Mouse (Mus musculus): ENCODE data around the gene Gm10277. TPM values are rescaled to one million over a fixed set of nuclear protein-coding genes. Genes with fewer than 3 reads are reported as not detected.

The Gm10277 gene
- polyA plus RNA-seq, 1 experiment, result not detected

DNA sequence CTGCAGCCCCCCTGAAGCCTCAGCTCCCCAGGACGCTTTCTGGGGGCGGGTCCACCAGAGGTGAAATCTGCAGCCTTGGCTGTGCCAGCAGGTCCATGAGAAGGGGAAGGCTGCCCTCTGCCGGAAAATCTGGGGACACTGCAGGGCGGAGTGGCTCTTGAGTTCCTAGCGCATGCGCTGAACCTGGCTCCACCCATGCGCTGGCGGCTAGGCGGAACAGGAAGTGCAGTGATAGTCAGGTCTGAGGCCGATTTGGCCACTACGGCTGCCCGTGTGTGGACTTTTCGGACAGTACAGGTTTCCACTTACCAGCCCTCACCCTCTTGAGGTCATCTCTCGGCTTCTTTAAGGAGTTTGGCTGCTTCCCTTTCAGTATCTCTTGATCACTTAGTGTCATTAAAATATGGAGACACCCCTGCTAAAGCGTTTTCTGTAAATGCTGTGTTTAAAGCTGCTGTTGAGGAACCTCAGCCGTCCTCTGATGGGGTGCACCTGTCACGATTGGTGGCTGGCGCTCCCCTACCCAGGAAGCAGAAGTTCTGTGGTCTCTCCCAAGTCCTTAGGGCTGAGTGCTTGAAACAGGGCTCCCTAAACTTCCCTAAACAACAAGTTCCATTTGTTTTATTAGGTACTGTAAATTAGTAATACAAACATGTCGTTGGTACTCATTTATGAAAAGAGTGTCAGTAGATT lies 5.8 kb upstream of the Gm10277 start:
- H3K27me3 ChIP-seq (ENCODE audit: control insufficient read depth, insufficient read depth, low read length), result no peaks in the 10 kb centered on the region
- TF ChIP-seq CTCF (IDR thresholded peaks at IDR 0.05; ENCODE audit: borderline replicate concordance, insufficient read depth, low read depth, low read length) (peak; percentile 97), POLR2A (IDR thresholded peaks at IDR 0.05; ENCODE audit: borderline replicate concordance, insufficient read depth, low read length) (peak; percentile 52; the same call in 1 of the 2 replicates)
- peaks cover 19% of the 10 kb centered on the region for H3K4me1 ChIP-seq (ENCODE audit: control insufficient read depth, insufficient read depth, low read length)
- WGBS, result 4% methylated on average over 19 of the region's 19 CpGs
- peak overlapping the region; percentile 18 for H3K4me3 ChIP-seq (replicated peaks; ENCODE audit: insufficient read depth, low read depth, low read length)
- H3K27ac ChIP-seq (ENCODE audit: insufficient read depth, low read length), result no peak overlapping the region
- DNase-seq, result peak; percentile 94 to 97

DNA sequence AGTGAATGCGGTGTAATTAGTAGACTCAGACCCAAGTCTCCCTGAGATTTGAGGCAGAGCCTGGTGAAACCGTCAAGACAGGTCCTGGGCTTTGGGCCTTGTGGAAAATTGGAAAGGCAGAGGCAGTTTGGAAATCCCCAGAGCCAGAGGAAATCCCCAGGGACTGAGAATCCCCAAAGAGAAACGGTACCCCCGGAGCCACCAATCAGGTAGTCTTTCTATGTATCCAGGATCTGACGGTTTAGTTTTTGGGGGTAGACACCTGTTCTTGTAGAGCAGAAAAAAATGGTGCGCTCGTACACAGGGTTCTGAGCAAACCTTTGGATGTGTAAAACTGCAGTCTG lies 5.0 kb upstream of the Gm10277 start:
- TF ChIP-seq POLR2A (IDR thresholded peaks at IDR 0.05; ENCODE audit: borderline replicate concordance, insufficient read depth, low read length), result no peak
- no peak for TF ChIP-seq CTCF (IDR thresholded peaks at IDR 0.05; ENCODE audit: borderline replicate concordance, insufficient read depth, low read depth, low read length)
- Histone ChIP-seq H3K4me1 (ENCODE audit: control insufficient read depth, insufficient read depth, low read length) (peaks cover 19% of the 10 kb centered on the region), H3K27me3 (ENCODE audit: control insufficient read depth, insufficient read depth, low read length) (no peaks in the 10 kb centered on the region), H3K4me3 (replicated peaks; ENCODE audit: insufficient read depth, low read depth, low read length) (no peak overlapping the region), H3K27ac (ENCODE audit: insufficient read depth, low read length) (no peak overlapping the region)
- 67% methylated on average over 7 of the region's 7 CpGs for WGBS
- DNase-seq, result no peak

DNA sequence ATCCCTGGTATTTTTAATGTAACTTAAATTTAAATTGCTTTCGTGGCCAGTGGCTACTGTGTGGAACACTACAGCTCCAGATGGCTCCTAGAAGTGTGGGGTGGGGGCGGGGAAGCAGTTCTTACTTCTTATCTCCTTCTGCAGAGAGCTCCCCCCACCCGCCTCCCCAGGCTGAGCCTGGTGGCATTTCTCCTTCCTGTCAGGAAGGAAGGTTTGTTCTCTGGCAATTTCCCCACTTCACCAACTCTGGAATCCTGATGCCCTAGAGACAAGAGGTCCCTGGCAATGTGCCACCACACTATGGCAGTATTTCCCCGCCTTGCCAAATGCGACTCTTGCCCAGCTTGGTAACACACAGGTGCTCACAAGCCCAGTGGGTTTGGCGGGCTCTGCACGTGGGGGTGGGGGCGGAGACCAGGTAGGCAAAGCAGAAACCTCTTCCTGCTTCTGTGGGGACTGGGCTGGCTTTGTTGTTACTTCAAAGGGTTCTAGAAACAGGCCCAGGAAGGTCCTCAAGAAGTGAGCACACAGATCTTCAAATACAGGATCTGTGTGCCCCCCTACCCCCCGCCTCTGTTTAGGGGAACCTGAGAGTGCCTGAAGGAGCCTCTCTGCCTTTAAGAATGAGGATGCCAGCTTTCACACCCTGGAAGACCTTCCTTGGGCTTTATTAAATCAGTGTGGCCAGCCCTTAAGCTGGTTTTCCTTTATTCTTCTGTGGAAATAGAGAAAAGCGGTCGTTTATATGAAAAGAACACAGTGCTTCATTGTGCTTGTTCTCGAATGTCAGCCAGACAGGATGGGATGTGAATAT lies 4.4 kb upstream of the Gm10277 start:
- no peak for TF ChIP-seq POLR2A (IDR thresholded peaks at IDR 0.05; ENCODE audit: borderline replicate concordance, insufficient read depth, low read length)
- no peak for TF ChIP-seq CTCF (IDR thresholded peaks at IDR 0.05; ENCODE audit: borderline replicate concordance, insufficient read depth, low read depth, low read length)
- peaks cover 19% of the 10 kb centered on the region for H3K4me1 ChIP-seq (ENCODE audit: control insufficient read depth, insufficient read depth, low read length)
- 31% methylated on average over 12 of the region's 12 CpGs for WGBS
- H3K27me3 ChIP-seq (ENCODE audit: control insufficient read depth, insufficient read depth, low read length), result no peaks in the 10 kb centered on the region
- peak overlapping the region; percentile 19; the same call in 1 of the 2 replicates for H3K27ac ChIP-seq (ENCODE audit: insufficient read depth, low read length)
- DNase-seq, result peak in 1 of 2 experiments; percentile 57
- no peak overlapping the region for H3K4me3 ChIP-seq (replicated peaks; ENCODE audit: insufficient read depth, low read depth, low read length)

DNA sequence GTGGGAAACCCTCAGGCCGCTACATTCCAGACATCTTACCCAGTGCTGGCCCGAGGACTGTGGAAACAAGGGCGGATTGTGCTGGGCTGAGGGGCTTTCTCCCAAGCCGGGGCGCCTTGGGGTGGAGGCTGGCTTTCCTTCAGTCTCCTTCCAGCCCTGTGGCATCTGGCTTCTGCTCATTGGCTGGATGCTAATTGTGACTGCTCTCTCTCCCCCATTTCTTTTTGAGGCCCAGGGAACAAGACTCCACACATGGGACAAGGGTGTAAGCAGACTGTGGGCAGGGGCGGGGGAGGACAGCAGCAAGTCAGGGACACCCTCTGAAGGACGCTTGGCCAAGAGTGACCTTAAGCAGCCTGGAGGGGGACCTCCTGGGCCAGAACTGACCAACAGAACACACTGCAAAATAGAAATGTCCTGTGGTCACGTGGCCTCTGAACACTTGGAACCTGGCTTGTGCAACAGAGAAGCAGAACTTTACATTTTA lies 3.7 kb upstream of the Gm10277 start:
- 51% methylated on average over 8 of the region's 8 CpGs for WGBS

DNA sequence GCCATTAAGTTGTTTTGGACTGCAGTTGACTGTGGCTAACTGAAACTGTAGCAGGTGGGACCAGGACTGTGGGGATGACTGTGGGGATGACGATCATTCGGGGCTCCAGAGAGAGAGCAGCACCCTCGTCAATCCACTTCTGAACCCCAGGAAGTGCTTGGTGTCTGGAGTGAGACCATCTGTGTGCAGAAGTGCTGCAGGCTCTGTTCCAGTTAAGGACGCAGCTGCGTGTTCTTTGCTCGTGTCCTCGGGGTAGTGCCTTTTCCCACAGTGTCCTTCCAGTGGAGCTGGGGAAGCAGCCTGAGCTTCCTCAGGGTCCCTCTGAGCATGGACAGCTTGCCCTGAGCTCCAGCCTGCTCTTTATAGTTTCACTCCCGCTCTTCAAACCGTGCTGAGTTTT lies 2.7 kb upstream of the Gm10277 start:
- H3K27ac ChIP-seq (ENCODE audit: insufficient read depth, low read length), result peak overlapping the region; percentile 28; the same call in 1 of the 2 replicates
- TF ChIP-seq POLR2A (IDR thresholded peaks at IDR 0.05; ENCODE audit: borderline replicate concordance, insufficient read depth, low read length) (no peak), CTCF (IDR thresholded peaks at IDR 0.05; ENCODE audit: borderline replicate concordance, insufficient read depth, low read depth, low read length) (no peak)
- WGBS, result 40% methylated on average over 9 of the region's 9 CpGs

More for the DNA sequence above, 3.7 kb upstream of the Gm10277 start:
- Histone ChIP-seq H3K4me1 (ENCODE audit: control insufficient read depth, insufficient read depth, low read length) (peaks cover 23% of the 10 kb centered on the region), H3K27ac (ENCODE audit: insufficient read depth, low read length) (peak overlapping the region; percentile 28; the same call in 1 of the 2 replicates), H3K27me3 (ENCODE audit: control insufficient read depth, insufficient read depth, low read length) (no peaks in the 10 kb centered on the region), H3K4me3 (replicated peaks; ENCODE audit: insufficient read depth, low read depth, low read length) (no peak overlapping the region)
- TF ChIP-seq POLR2A (IDR thresholded peaks at IDR 0.05; ENCODE audit: borderline replicate concordance, insufficient read depth, low read length) (no peak), CTCF (IDR thresholded peaks at IDR 0.05; ENCODE audit: borderline replicate concordance, insufficient read depth, low read depth, low read length) (no peak)
- DNase-seq, result no peak

DNA sequence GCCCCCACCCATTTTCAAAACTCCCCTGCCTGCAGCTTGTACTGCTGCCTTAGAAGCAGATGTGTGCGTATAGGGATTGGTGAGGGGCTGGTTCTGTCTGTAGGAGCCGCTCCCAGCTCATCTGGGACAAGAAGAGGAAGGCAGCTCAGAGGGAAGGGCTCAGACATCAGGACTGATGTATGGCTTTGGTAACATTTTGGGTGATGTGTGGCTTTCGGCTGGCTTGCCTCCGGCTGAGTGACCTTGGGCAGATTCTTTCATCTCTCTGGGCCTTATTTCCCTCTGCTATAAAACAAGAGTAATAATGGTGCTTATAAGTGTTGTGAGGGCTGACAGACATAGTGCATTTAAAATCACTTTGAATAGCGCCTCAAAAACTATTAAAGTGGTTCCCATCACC lies 2.0 kb upstream of the Gm10277 start:
- Histone ChIP-seq H3K27me3 (ENCODE audit: control insufficient read depth, insufficient read depth, low read length) (no peaks in the 10 kb centered on the region), H3K27ac (ENCODE audit: insufficient read depth, low read length) (no peak overlapping the region), H3K4me3 (replicated peaks; ENCODE audit: insufficient read depth, low read depth, low read length) (no peak overlapping the region), H3K4me1 (ENCODE audit: control insufficient read depth, insufficient read depth, low read length) (peaks cover 38% of the 10 kb centered on the region)
- DNase-seq, result no peak
- WGBS, result 96% methylated on average over 5 of the region's 5 CpGs
- TF ChIP-seq POLR2A (IDR thresholded peaks at IDR 0.05; ENCODE audit: borderline replicate concordance, insufficient read depth, low read length) (no peak), CTCF (IDR thresholded peaks at IDR 0.05; ENCODE audit: borderline replicate concordance, insufficient read depth, low read depth, low read length) (no peak)

More for the DNA sequence above, 2.7 kb upstream of the Gm10277 start:
- H3K27me3 ChIP-seq (ENCODE audit: control insufficient read depth, insufficient read depth, low read length), result no peaks in the 10 kb centered on the region
- H3K4me1 ChIP-seq (ENCODE audit: control insufficient read depth, insufficient read depth, low read length), result peaks cover 33% of the 10 kb centered on the region
- no peak overlapping the region for H3K4me3 ChIP-seq (replicated peaks; ENCODE audit: insufficient read depth, low read depth, low read length)
- no peak for DNase-seq

DNA sequence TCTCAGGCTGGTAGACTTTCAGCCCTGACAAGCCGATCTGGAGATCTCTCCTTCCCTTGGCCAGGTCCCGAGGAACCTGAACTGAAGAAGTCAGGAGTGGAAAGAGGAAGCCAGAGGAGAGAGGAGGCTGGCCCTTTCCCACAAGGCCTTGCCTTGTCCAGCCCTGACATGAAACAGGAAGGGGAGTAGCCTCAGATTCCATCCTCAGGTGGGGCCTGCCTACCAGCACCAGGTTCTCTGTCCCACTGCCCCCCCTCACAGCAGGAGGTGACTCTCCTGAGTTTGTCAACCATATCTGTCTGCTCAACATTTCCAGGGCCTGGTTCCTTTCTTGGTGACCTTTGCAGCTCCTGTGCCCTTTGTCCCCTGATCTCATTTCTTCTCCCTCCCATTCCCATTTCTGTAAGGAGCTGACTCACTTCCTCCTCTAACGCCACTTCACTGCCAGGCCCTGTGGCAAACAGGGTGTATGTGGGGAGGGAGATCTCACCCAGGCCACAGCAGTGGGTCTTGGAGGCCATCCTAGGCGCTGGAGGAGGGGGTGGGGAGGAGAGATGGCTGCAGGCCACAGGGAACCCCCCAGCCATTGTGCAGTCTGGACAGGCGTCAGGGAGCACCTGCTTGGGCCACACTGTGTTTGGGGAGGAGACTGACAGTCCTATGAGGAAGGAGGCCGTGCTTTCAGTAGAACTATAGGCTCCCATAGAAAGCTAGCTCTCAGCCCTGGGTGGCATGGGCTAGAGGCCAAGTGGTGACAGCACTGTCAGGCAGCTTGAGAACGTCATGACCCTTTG lies 1.6 kb downstream of the Gm10277 start:
- H3K4me1 ChIP-seq (ENCODE audit: control insufficient read depth, insufficient read depth, low read length), result peaks cover 54% of the 10 kb centered on the region
- no peaks in the 10 kb centered on the region for H3K27me3 ChIP-seq (ENCODE audit: control insufficient read depth, insufficient read depth, low read length)
- H3K4me3 ChIP-seq (replicated peaks; ENCODE audit: insufficient read depth, low read depth, low read length), result no peak overlapping the region
- DNase-seq, result peak; percentile 65 to 68
- TF ChIP-seq POLR2A (IDR thresholded peaks at IDR 0.05; ENCODE audit: borderline replicate concordance, insufficient read depth, low read length) (no peak), CTCF (IDR thresholded peaks at IDR 0.05; ENCODE audit: borderline replicate concordance, insufficient read depth, low read depth, low read length) (no peak)
- peak overlapping the region; percentile 55 for H3K27ac ChIP-seq (ENCODE audit: insufficient read depth, low read length)
- WGBS, result 20% methylated on average over 7 of the region's 7 CpGs

All from cerebellum, adult 2 months (tissue).